Comparison of ENCODE assay signal across 8 mouse cellular contexts in the genomic region with DNA sequence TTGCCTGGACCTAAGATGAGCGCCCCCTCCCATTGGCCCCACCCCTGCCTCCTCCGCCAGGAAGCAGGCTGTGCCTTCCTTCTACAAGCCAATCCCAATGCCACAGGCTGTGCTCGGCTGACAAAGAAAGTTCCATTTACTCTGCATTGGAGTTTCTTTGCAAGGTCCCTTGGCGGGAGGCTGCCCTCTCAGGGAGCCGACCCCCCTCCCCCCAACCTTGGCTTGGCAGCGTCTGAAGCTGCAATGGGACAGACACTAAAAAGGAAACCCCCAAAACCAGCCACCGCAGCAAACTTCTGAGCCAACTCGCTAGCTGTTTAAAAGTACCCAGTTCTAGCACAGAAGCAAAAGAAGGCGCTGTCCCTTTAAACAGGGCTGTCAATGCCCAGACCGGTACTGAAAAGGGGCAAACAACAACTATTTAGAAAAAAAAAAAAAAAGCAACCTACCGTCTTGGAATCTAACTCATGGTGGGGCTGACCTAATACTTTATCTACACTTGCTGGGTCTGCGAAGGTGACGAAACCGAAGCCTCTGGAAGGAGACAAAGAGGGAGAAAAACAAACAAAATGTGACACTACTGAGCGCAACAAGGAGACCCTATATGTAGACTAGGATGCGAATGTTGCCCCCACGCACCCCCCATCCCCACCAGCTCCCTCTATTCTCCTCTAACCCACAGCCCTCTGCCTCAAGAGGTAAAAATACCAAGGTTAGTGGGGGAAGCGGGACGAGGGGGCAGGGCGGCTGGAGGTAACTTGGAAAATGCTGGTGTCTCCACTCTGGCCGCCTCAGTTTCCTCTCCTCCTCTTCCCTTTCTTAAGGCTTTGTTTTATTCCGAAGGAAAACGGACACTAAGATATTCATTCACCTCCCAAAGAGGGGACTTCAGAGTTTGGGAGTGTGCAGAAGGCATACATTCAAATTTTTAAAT. TPM values are rescaled to one million over a fixed set of nuclear protein-coding genes. Genes with fewer than 3 reads are reported as not detected.
DNase-seq lines count a peak whose midpoint lies in the region; ATAC-seq lines count a peak whose summit lies in the region.

No protein-coding gene starts in this region.

- ATAC-seq in midbrain, embryonic 11.5 days (ENCODE audit: low FRiP score) = peak; percentile 39

- peak overlapping the region; percentile 100 for H3K9ac ChIP-seq in midbrain, embryonic 11.5 days (ENCODE audit: low read length)

- 0% methylated on average over 23 of the region's 23 CpGs for WGBS in hindbrain, embryonic 10.5 days
- WGBS in midbrain, embryonic 11.5 days = under 1% methylated on average over 23 of the region's 23 CpGs

- no peaks in the 10 kb centered on the region; the same call in 1 of the 2 replicates for H3K27me3 ChIP-seq in hindbrain, embryonic 10.5 days (ENCODE audit: insufficient read depth, poor library complexity, severe bottlenecking)
- no peaks in the 10 kb centered on the region for H3K27me3 ChIP-seq in midbrain, embryonic 11.5 days (ENCODE audit: control insufficient read depth, insufficient read depth, low read length)
- H3K27me3 ChIP-seq in splenic B cell, adult 2 months (ENCODE audit: control insufficient read depth, insufficient read depth, low read length, poor library complexity, severe bottlenecking) = no peaks in the 10 kb centered on the region

- intact Hi-C loops in left cerebral cortex, postnatal 25 days (cut with DNase I) = loop anchor here (5.0 kb wide), 3 partner anchors 74 to 164 kb away; no protein-coding TSS in a partner anchor
- intact Hi-C loops in gastrocnemius, postnatal 36 days (cut with DNase I) = loop anchor here (5.0 kb wide), 1 partner anchor 59 kb away; no protein-coding TSS in a partner anchor

- H3K9me3 ChIP-seq in hindbrain, embryonic 10.5 days = no peaks in the 10 kb centered on the region
- no peaks in the 10 kb centered on the region for H3K9me3 ChIP-seq in midbrain, embryonic 11.5 days (ENCODE audit: control insufficient read depth, low read length)

- H3K27ac ChIP-seq in hindbrain, embryonic 10.5 days = peak overlapping the region; percentile 100
- H3K27ac ChIP-seq in midbrain, embryonic 11.5 days (ENCODE audit: low read depth, low read length) = peak overlapping the region; percentile 92

- H3K36me3 ChIP-seq in hindbrain, embryonic 10.5 days = peaks cover 40% of the 10 kb centered on the region
- peaks cover 9% of the 10 kb centered on the region for H3K36me3 ChIP-seq in midbrain, embryonic 11.5 days (ENCODE audit: control insufficient read depth, insufficient read depth, low read length)
- peaks cover 7% of the 10 kb centered on the region for H3K36me3 ChIP-seq in splenic B cell, adult 2 months (ENCODE audit: control insufficient read depth, insufficient read depth, low read length, poor library complexity, severe bottlenecking)

- peaks cover 73% of the 10 kb centered on the region for H3K4me1 ChIP-seq in hindbrain, embryonic 10.5 days (replicated peaks)
- peaks cover 48% of the 10 kb centered on the region for H3K4me1 ChIP-seq in midbrain, embryonic 11.5 days (ENCODE audit: control insufficient read depth, insufficient read depth, low read length)

- peak overlapping the region; percentile 97 for H3K4me3 ChIP-seq in hindbrain, embryonic 10.5 days
- H3K4me3 ChIP-seq in midbrain, embryonic 11.5 days (ENCODE audit: low read depth, low read length) = peak overlapping the region; percentile 98

- DNase-seq in 3134 (ENCODE audit: extremely low read depth, insufficient read length, low spot score) = peak; percentile 55
- DNase-seq in CD4-positive helper T cell, adult 2 months (ENCODE audit: low read depth, low spot score) = peak; percentile 47
- DNase-seq in embryo, embryonic 10.5 days (ENCODE audit: low spot score) = peak; percentile 76
- DNase-seq in hindbrain, embryonic 10.5 days (ENCODE audit: low spot score) = peak; percentile 71
- DNase-seq in left cerebral cortex, postnatal 25 days (ENCODE audit: low spot score in 2 of 2) = peak; percentile 30 to 38
- peak; percentile 95 for DNase-seq in midbrain, embryonic 11.5 days (ENCODE audit: low spot score, missing footprints)
- peak; percentile 48 for DNase-seq in splenic B cell, adult 2 months (ENCODE audit: low read depth, low spot score)
- DNase-seq in gastrocnemius, postnatal 36 days = no peak

- H3K4me2 ChIP-seq in midbrain, embryonic 11.5 days = peak overlapping the region; percentile 70

RNA-seq across cellular contexts. Expression of gene Msi2, which starts 2.0 kb away (rescaled TPM):
- 27.3 and 29.9 TPM in 2 replicates for polyA plus RNA-seq in hindbrain, embryonic 10.5 days (2016; fragmentation: Nextera tagmentation; extraction: Ambion mirVana)
- 100 to 1,000 TPM; 116 to 123 TPM for total RNA-seq in left cerebral cortex, postnatal 25 days (2021)
- 25.7 and 27.0 TPM in 2 replicates for polyA plus RNA-seq in midbrain, embryonic 11.5 days (2014; fragmentation: Nextera tagmentation; extraction: Ambion mirVana)
- total RNA-seq in gastrocnemius, postnatal 36 days (2021) = 100 to 1,000 TPM; 178 to 179 TPM

Comparison
In these comparisons a context has a peak if more than half of its experiments do, and no peak if none do; other contexts are left out.
1. DNase-seq: peak in 3134 (single experiment), CD4-positive helper T cell, adult 2 months (single experiment), embryo, embryonic 10.5 days (single experiment), hindbrain, embryonic 10.5 days (single experiment), left cerebral cortex, postnatal 25 days (2 of 2), midbrain, embryonic 11.5 days (single experiment) and splenic B cell, adult 2 months (single experiment); none in gastrocnemius, postnatal 36 days (0 of 2).